Mouse (Mus musculus): ENCODE measurements at regions not wholly inside any gene's neighbourhood (a gene's known extent, or its start where the extent isn't known, plus 50 kb on each side); places are given as distances from the start of the nearest gene placed in this dataset.

- no peak for DNase-seq
Measured at GRCm38 (mm10) chr14:100792094-100792493, 408.0 kb downstream of the Prr30 start.

DNA sequence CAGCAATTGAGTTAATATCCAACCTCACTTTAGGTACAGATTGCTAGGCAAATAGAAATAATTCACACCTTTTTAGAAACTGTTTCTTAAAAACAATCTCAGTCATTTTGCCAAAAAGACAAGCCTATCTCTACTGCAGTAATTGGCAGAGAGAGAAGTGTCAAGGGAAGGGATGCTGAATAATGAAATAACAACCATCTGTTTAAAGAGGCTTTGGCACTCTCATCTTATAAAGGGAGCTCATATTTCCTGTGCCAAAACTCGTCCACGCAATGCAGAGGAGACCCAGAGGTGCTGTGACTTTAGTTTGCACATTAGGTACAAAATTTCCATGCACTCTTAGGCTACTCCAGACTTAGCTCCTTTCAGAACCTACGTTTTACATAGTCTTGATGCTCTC lies 418.2 kb downstream of the Prr30 start:
- DNase-seq: no peak

- peak; percentile 21 for DNase-seq
Measured at GRCm38 (mm10) chr14:100753951-100754350, 446.2 kb downstream of the Prr30 start.

GRCm38 (mm10) chr14:100752746-100753145 lies 447.4 kb downstream of the Prr30 start:
- DNase-seq: no peak

GRCm38 (mm10) chr14:100749737-100750541 lies 450.2 kb downstream of the Prr30 start:
- peak; percentile 62 for DNase-seq

- DNase-seq: no peak
Measured at GRCm38 (mm10) chr14:100735276-100735675, 450.8 kb upstream of the Klf12 start.

GRCm38 (mm10) chr14:100728433-100728832 lies 444.0 kb upstream of the Klf12 start:
- no peak for DNase-seq

DNA sequence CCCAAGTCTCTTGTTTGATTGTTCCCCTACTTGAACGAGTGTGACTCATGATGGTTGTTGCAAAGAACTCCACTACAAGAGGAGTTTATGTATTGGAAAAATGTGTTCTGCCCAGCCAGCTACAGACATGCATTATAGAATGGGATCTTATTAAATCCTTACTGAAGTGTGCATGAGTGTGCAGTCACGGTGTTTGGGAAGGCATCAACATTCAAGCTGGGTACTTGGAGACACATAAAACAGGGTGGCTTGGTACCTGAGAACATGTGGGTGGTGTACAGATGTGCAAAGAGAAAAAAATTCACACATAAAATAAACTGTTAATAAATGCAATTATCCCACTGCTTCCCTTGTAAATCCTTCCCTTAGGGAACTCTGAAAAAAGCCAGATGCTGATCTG lies 443.2 kb upstream of the Klf12 start:
- no peak for DNase-seq

DNA sequence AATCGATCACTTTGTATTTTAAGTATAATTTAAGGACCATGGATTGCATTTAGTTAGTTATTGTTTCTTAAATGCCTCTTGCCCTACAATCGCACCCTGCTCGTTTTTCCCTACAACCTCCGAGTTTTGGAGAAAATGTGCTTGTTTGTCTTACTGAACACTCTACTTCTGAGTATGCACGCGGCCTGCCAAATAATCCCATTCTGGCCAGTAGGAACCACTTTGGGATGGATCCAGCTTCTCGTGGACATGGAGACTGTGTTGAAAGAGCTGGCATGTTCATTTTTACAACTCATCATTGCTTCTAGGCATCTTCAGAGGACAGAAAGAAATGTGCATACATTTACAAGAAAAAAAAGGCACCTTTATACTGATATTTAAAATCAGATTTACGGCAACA lies 440.5 kb upstream of the Klf12 start:
- peak; percentile 44 for DNase-seq

DNA sequence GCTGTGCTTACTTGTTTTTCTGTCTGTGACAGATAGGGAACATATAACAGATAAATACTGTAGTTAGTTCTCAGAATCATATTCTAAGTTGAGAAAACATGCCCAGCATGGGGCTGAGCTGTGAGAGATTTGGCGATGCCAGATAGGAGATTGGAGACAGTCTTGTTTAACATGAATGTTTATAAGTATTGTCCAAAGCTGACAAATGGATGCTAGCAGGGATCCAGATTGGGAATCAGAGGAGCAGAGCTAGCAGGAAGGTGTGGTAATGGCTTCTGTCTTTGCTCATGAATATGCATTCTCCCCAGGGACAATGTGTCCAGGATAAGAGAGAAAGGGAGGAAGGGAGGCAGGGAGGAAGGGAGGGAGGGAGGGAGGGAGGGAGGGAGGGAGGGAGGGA lies 436.2 kb upstream of the Klf12 start:
- no peak for DNase-seq

GRCm38 (mm10) chr14:100714952-100715351 lies 430.5 kb upstream of the Klf12 start:
- no peak for DNase-seq

- DNase-seq: no peak
Measured at GRCm38 (mm10) chr14:100713999-100714471, 429.6 kb upstream of the Klf12 start.

DNA sequence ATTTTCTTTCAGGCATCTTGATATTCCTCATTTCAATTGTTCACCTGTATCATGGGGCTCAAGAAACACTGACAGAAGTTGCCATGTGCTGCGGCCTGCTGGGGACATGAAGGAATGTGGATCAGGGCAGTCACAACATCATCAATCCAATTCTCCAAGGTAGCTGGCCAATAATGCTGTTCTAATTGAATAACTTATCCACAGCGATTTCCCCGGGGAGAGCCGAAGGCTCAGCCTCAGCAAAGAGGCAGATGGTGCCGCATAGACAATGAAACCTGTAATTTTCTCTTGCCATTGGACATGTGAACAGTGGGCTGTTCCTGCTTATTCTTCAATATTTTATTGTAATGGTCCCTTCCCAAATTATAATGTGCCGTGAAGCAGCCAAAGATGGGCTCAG lies 429.1 kb upstream of the Klf12 start:
- DNase-seq: no peak

DNA sequence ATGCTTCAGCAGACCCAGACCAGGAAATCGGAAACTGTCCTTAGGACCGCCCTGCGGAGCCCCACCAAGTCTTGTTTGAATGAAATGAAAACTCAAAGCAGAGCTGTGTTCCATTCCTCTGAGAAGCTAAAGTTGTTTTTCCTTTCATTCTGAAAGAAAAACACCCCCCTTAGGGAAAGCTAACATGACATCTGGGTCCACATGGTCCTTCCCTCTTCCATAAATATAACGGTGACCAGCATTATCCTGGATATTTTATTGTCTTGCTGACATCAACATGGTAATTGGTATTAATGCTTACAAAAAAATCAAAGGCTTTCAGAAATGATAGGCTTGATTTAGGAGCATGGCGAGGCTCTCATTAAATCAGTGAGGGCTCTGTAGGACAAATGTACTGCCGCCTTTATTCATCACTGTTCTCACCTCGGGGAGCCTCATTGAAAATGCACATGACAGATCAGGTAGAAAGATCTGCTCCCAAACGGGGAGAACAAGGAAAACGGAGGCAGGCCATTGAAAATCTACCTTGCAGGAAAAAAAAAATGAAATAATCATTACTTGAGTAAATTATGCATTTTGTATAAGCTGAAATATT lies 381.0 kb upstream of the Klf12 start:
- no peak for DNase-seq

DNA sequence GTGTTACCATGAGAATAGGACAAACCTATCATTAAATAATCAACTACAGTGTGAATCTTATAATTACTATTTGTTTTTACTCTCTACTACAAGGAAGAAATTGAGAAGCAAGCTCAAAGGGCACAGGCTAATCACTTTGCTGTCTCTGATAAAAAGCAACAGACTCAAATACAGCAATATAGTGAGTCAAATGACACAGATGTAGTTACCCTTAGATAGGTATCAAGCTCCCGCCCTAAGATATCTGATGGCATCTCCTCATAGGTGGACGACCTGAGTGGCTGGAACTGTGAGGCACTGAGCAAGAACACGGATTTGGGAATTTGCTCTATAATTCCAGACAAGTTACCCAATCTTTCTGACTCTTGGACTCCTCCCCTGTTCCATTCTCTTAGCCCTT lies 379.7 kb upstream of the Klf12 start:
- DNase-seq: no peak

DNA sequence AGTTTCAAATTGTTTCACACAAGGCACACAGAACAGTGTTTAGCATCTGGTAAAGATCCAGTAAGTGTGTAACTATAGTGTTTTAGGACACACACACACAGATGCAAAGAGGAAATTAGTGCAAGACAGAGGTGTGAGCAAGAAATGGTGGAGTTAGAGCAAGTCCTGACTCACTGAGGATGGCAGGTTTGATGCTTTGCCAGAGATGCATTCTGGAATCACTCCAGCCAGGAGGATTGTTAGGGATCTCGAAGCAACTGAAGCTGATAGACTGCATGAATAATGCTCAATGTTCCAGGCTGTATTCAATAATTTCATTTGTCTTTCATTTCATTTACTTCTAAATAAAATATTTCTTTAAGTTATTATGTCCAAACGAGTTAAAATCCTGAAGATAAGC lies 357.6 kb upstream of the Klf12 start:
- DNase-seq: no peak

DNA sequence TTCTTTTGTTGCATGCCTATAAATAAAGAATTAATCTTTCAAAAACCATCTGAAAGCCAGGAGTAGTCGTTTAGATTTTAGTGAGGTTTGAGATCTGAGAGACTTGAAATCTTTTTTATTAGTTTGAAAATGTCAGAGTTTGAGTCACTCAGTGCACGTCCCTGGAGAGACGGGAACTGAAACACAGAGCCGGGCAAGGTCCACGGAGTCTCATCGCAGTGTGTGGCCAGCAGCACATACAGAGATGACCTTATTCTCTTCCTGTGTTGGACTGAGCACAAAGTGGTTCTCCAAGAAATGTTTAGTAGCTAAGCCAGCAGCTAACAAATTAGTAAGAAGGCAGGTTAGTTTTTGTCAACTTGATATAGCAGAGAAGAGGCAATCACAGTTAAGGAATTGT lies 350.0 kb upstream of the Klf12 start:
- DNase-seq: no peak

GRCm38 (mm10) chr14:100631676-100632075 lies 347.2 kb upstream of the Klf12 start:
- no peak for DNase-seq

GRCm38 (mm10) chr14:100630197-100630596 lies 345.7 kb upstream of the Klf12 start:
- DNase-seq: no peak

DNA sequence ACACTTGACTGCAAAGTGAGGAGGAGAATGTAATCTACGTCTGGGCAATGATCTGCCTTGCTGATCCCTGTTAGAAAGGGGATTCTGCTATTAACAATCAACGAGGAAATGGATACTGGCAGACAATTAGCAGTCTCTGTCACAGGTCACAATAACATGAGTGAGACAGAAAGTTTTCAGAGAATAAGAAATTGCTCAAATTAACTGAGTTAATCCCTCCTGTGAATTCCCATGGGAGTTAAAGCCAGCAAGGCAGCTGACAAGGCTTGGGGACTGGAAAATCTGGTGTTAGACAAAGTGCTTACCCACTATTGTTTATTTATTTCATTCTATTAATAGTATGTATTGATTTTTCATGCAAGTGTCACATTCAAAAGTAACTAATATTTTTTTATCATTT lies 343.0 kb upstream of the Klf12 start:
- no peak for DNase-seq

DNA sequence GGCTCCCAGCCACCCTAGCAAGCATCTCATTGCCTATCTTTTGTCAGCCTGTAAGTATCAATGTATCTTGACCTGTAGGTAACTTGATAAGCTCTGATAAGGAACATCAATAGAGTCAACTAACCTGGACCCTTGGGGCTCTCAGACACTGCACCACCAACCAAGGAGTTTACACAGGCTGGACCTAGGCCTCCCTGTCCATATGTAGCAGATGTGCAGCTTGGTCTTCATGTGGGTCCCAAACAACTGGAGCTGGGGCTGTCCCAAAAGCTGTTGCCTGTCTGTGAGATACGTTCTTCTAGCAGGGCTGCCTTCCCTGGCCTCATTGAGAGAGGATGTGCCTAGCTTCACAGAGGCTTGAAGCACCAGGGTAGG lies 335.2 kb upstream of the Klf12 start:
- no peak for DNase-seq

DNA sequence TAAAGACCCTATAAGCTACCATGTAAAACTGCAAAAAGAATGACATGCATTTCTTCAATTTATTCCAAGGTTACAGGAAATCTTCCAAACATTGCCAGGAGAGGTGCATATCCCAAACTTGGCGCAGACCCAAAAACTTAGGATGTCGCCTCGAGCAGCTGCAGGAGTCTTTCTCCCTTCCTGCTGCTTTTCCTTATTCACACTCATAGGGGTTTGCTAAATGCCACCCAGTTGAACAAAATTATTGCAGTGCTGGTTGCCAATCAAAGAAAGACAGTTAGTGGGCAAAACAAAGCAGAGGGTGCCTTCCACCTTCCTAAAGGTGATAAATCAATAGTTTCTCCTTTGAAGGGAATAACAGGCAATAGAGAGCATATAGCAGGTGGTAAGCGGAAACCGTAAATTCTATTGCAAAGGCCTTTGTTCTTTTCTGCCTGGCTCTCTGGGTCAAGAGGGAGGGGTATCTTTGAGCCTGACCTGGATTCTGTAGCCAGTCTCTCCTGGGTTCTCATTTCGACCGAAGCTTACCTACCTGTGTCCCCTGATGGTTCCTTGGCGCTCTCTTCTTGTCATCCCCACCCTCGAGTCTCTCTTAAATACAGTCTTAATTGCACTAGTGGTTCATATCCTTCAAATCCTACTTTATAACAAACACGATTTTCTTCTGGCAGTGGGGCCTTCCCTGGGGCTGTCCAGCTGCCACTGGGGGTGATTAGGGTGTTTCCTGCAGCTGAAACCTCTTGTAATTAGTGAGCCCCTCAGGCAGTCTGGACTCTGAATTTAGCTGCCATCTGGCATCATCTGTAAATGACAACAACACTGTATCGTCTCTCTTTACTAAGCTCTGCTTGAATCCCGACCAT lies 334.5 kb upstream of the Klf12 start:
- no peak for DNase-seq

DNA sequence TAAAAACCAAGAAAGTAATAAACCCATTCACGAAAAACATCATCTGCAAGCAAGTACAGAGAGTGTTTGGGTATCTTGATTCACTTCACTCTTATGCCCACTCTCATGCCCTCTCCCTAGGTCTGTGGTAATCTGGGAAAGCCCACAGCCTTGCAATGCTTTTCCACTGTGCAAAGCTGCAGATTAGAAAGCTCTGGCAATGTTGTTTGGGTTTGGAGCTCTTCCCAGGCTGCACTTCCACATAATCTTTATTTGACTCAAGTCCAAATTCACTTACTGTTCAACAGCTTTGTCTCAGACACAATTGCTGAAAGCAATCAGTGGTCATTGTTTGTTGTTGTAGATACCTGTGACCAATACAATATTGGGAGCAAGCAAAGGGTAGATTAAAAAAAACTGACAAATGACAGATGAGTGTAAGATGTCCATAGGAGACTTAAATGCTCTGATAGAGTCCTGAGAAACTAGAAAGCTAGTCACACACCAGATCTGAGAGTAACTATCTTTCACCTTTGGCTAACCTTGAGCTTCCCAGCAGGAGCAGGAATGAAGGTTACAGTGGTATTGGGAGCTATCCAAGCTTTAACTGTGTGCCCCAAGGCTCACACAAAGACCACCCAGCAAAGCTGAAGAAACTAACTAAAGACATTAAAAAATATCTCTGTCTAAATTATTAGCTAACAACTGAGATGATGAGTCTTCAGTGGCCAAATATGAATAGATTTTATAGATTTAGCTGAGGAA lies 325.7 kb upstream of the Klf12 start:
- no peak for DNase-seq
